Mouse (Mus musculus) adrenal gland, postnatal 4 days (tissue): ENCODE results near the gene 1500015O10Rik. TPM values are rescaled to one million over a fixed set of nuclear protein-coding genes. Genes with fewer than 3 reads are reported as not detected.

Source experiments
- DNase-seq, 2 experiments: peaks; one replicate each; pipeline ENCODE4 v3.0.0; 2021 to 2022; ENCODE audit warnings: low spot score in 2 of 2, mixed read lengths in 2 of 2
- total RNA-seq, 2 experiments: library from RNA; stranded (reverse); gene quantifications; 2 replicates each; pipeline ENCODE4 v1.2.3; 2021

1500015O10Rik gene
- total RNA-seq, 2 experiments from 2014 or later: 56.9 to 57.7 TPM

DNA sequence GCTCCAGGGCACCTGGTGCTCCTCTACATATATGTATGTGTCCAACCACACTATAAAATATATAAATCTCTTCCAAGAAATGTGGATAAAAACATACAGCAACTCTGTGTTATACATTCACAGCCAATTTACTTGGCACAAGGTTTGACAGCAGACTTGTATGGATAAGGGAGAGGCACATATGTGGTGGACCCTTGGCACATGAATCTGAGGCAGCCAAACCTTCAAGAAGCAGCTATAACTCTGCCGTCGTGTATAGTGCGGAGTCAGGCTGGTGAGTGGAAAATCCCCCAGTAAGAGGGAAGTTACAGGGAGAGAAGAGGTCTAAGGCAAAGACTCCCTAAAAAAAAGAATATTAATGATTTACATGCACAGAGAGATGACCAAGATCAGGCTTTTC, 42.3 kb downstream of the 1500015O10Rik start:
- DNase-seq: no peak

DNA sequence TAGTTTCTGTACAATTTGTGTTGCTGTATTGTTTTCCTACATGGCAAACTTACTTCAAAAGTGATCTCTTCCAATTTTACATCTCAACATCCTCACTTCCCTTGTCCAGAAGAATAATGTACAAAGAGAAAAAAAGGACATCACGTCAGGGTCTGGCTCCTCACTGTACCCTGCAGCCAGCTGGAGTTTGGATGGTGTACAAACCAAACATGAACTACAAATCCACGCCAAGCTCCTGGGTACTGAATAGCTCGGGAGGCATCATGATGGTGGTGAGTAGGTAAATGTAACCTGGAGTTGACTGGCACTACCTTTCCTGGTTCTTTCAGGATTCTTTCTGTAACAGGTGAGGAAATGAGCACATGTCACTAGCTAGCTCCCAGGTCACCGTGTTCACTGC, 43.7 kb downstream of the 1500015O10Rik start:
- DNase-seq: no peak

DNA sequence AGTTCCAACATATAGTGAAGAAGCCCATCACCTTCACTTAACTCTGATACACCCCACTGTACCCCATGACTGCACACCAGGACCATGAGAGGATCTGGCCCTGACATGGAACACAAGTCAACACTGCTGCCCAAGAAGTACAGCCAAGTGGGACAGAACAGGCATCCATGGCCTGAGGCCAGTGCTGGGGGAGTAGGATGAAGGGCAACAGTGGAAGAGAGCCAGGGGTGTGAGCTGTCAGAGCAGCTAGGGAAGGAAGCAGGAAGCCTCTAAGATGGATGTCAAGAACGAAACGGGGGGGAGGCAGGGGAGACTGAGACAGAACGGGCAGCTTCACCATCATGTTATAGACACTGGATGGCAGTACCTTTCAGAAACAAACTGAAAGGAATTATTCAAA, 45.7 kb downstream of the 1500015O10Rik start:
- no peak for DNase-seq

DNA sequence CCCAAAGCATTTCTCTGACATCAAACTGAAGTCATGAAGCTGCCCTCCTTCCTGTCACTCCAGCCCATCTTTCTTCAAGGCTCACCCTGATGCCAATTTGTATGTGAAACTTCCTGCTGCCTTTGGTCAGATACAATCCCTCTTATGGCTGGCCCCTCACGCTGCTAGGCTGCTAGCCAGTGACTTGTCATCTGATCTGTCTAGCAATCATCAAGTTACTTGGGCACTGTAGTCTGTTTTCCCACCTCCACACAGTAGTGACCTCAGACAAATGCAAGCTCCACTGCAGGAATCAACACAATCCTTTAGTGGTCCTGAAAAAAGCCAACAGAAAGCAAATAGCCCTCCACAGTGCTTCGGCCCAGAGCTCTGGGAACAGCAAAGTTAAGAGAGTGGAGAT, 50.8 kb downstream of the 1500015O10Rik start:
- DNase-seq: no peak

DNA sequence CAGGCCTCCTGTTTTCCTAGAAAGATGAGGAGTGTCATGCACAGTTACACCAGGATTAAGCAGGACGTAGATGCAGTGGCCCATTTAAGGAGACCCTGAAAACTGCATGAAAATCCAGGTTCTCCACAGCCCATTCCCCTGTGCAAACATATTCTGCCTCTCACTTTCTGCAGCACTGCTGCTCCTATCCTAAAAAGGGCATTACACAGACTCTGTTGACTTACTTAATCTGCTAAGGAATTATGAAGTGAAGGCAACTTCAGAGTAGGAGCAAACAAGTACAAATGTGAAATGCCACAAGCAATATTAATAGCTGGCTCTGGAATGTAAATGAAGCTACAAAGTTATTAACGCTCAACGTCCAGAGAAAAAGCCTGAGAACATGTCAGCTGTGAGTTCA, 51.3 kb downstream of the 1500015O10Rik start:
- DNase-seq: no peak

DNA sequence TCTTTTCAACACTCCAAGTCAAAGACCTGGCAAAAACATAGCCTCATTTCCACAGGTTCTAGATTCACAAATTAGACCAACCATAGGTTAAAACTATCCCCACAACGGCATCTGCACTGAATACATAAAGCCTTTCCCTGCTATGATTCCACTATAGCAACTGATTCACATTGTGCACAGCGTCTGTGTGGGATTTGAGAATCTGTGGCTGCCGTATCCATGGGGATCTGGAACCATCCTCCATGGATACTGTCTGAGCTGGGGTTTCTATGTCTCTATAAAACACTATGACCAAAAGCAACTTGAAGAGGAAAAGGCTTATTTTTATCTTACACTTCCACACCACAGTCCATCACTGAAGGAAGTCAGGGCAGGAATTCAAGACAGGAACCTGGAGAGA, 52.3 kb downstream of the 1500015O10Rik start:
- DNase-seq: no peak

DNA sequence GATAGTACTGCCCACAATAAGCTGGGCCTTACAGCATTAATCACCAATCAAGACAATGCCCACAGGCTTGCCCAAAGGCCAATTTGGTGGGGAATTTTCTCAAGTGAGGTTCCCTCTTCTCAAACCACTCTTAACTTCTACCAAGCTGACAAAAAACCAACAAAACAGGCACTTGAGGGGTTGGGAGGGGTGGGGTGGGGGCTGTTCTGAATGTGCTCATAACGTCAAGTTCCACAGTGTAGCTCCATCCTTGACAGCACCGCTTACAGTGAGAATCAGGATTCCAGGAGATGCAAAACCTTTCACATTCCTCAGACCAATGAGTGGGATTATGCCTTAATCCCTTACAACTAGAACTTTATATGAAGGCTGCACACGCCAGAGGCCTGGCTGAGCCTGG, 52.8 kb downstream of the 1500015O10Rik start:
- DNase-seq: no peak

DNA sequence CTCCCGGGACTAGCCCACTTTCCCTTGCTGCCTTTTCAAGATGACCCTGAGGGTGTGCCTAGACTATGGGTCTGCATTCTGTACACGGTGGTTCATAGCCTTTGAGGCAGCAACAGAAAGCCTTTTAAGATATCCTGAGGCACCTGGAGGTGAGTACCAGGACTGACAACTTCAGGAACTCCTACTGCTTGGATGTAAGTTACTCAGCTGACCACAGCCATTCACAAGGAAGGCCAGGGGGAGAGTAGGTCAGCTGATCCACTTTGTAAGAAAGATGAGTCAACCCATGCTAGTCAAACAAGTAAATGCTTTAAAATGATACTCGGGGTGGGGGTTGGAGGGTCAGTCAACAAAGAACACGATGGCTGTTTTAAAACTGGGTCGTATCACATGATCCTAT, 54.9 kb downstream of the 1500015O10Rik start:
- DNase-seq: no peak

DNA sequence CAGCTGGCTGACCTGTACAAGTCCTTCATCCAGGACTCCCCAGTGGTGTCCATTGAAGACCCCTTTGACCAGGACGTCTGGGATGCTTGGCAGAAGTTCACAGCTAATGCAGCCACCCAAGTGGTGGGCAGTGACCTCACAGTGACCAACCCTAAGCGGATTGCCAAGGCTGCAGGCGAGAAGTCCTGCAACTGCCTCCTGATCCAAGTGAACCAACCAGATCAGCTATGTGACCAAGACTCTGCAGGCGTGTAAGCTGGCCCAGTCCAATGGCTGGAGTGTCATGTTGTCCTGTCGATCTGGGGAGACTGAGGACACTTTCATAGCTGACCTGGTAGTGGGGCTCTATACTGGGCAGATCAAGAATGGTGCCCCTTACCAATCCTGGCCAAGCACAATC, 56.3 kb downstream of the 1500015O10Rik start:
- no peak for DNase-seq

DNA sequence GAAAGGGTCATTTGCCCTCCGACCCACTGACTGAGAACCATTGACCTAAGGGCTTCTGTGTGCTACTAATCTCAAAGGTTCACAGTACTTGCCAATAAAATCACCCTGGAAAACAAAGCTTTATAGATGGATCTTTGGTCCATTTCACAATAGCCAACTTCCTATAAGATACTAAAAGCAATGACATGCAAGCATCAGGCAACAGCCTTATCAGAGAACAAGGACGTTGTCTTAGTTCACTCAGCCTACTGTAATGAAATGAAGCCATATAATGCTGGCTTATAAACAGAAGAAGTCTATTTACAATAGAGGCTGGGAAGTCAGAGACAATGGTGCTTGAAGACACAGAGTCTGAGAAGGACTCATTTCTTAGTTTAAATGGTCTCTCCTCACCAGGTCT, 59.4 kb downstream of the 1500015O10Rik start:
- no peak for DNase-seq

Other genes starting within 250 kb of the 1500015O10Rik start
- 10 to 100 TPM; 40.6 to 41.6 TPM for gene Uxs1, start 97.2 kb downstream of the 1500015O10Rik start, total RNA-seq
- 10 to 100 TPM; 59.8 to 62.6 TPM for gene Tpp2, start 203.0 kb downstream of the 1500015O10Rik start, total RNA-seq